In the genomic region with DNA sequence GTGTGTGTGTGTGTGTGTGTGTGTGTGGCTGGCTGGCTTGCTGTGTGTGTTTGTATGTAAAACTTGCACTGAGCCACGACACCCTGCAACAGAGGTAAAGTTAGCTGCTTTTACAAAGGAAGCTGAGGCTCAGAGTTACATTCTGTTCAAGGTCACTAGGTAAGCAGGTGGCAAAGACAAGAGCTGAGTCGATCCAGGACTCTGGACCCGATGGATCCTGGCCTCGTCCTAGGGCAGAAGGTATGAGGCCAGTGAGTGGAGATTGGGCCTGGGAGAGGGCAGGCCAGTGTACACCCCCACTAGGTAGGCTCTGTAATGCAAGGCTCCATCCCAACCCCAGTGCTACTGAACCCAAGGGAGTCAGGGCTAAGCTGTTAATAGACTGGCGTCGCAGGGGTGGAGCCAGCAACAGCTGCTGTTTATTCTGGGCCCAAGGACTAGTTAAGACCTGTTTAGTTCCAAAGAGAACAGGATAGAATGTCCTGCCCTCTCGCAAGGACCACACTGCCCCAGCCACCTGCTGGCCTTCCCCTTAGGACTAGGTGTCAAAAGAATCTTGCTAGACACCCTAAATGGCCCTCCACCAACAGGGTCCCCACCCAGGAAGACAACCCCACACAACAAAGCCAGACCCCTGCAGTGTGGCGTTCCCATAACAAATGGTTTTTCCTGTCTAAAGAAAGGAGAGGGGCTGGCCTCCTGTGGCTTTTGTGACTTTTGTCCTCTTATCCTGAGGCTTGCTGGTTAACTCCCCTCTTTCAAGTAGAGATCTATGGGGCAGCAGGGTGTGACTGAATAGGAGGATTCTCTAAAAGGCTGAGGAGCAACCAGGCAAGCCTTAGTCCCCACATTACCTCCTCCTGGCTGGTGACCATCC, we compare ENCODE assay signal across 7 mouse cellular contexts. TPM values are rescaled to one million over a fixed set of nuclear protein-coding genes. Genes with fewer than 3 reads are reported as not detected.
DNase-seq lines count a peak whose midpoint lies in the region; ATAC-seq and TF ChIP-seq lines count a peak whose summit lies in the region.

No protein-coding gene starts in this region.

- H3K4me2 ChIP-seq in midbrain, postnatal 0 days (ENCODE audit: low read depth, low read length, poor library complexity, severe bottlenecking): no peak overlapping the region
- H3K4me2 ChIP-seq in heart, postnatal 0 days (ENCODE audit: low read depth, low read length): no peak overlapping the region
- no peak overlapping the region for H3K4me2 ChIP-seq in stomach, embryonic 15.5 days
- H3K4me2 ChIP-seq in hindbrain, embryonic 16.5 days (ENCODE audit: low read length): no peak overlapping the region

- no peaks in the 10 kb centered on the region for H3K36me3 ChIP-seq in midbrain, embryonic 10.5 days
- H3K36me3 ChIP-seq in midbrain, postnatal 0 days (ENCODE audit: insufficient read depth, low read length): no peaks in the 10 kb centered on the region
- H3K36me3 ChIP-seq in heart, postnatal 0 days (replicated peaks; ENCODE audit: control insufficient read depth, insufficient read depth, low read length): no peaks in the 10 kb centered on the region
- no peaks in the 10 kb centered on the region for H3K36me3 ChIP-seq in stomach, embryonic 15.5 days
- H3K36me3 ChIP-seq in hindbrain, embryonic 16.5 days (ENCODE audit: control insufficient read depth, insufficient read depth, low read length): no peaks in the 10 kb centered on the region

- TF ChIP-seq CTCF in midbrain, postnatal 0 days (IDR thresholded peaks at IDR 0.05): no peak
- TF ChIP-seq CTCF in heart, postnatal 0 days (IDR thresholded peaks at IDR 0.05; ENCODE audit: low read depth): no peak

- peak overlapping the region; percentile 28 for H3K27ac ChIP-seq in midbrain, embryonic 10.5 days (replicated peaks)
- H3K27ac ChIP-seq in midbrain, postnatal 0 days (ENCODE audit: low read depth, low read length): no peak overlapping the region
- peak overlapping the region; percentile 85 for H3K27ac ChIP-seq in brown adipose tissue, adult 24 weeks (replicated peaks; ENCODE audit: low read depth, low read length)
- peak overlapping the region; percentile 75 for H3K27ac ChIP-seq in heart, postnatal 0 days (ENCODE audit: low read depth)
- H3K27ac ChIP-seq in stomach, embryonic 15.5 days: peak overlapping the region; percentile 67
- no peak overlapping the region for H3K27ac ChIP-seq in hindbrain, embryonic 16.5 days (ENCODE audit: low read depth, low read length)

- WGBS in midbrain, embryonic 10.5 days: 18% methylated on average over 8 of the region's 8 CpGs
- 33% methylated on average over 8 of the region's 8 CpGs for WGBS in midbrain, postnatal 0 days
- 28% methylated on average over 8 of the region's 8 CpGs for WGBS in heart, postnatal 0 days
- WGBS in stomach, embryonic 15.5 days: 43% methylated on average over 8 of the region's 8 CpGs
- 24% methylated on average over 8 of the region's 8 CpGs for WGBS in hindbrain, embryonic 16.5 days

- H3K4me1 ChIP-seq in midbrain, embryonic 10.5 days: peaks cover 81% of the 10 kb centered on the region
- H3K4me1 ChIP-seq in midbrain, postnatal 0 days (ENCODE audit: insufficient read depth, low read length): no peaks in the 10 kb centered on the region
- H3K4me1 ChIP-seq in brown adipose tissue, adult 24 weeks (ENCODE audit: control insufficient read depth, insufficient read depth, insufficient read length, low read length): peaks cover 82% of the 10 kb centered on the region
- H3K4me1 ChIP-seq in heart, postnatal 0 days (ENCODE audit: control insufficient read depth, insufficient read depth): peaks cover 96% of the 10 kb centered on the region
- H3K4me1 ChIP-seq in stomach, embryonic 15.5 days: peaks cover 67% of the 10 kb centered on the region
- peaks cover 31% of the 10 kb centered on the region for H3K4me1 ChIP-seq in hindbrain, embryonic 16.5 days (ENCODE audit: control insufficient read depth, insufficient read depth, low read depth, low read length)

- peaks cover 38% of the 10 kb centered on the region for H3K27me3 ChIP-seq in midbrain, embryonic 10.5 days (ENCODE audit: low read depth, poor library complexity, severe bottlenecking)
- H3K27me3 ChIP-seq in midbrain, postnatal 0 days (ENCODE audit: insufficient read depth, low read length): no peaks in the 10 kb centered on the region
- H3K27me3 ChIP-seq in heart, postnatal 0 days (ENCODE audit: control insufficient read depth, insufficient read depth, low read length): no peaks in the 10 kb centered on the region
- H3K27me3 ChIP-seq in stomach, embryonic 15.5 days (replicated peaks): no peaks in the 10 kb centered on the region
- H3K27me3 ChIP-seq in hindbrain, embryonic 16.5 days (replicated peaks; ENCODE audit: control insufficient read depth, insufficient read depth, low read length): no peaks in the 10 kb centered on the region; the same call in 1 of the 2 replicates

- H3K9ac ChIP-seq in midbrain, postnatal 0 days (replicated peaks; ENCODE audit: low read length, poor library complexity, severe bottlenecking): no peak overlapping the region
- no peak overlapping the region for H3K9ac ChIP-seq in heart, postnatal 0 days (replicated peaks; ENCODE audit: low read depth, low read length)
- no peak overlapping the region for H3K9ac ChIP-seq in stomach, embryonic 15.5 days
- H3K9ac ChIP-seq in hindbrain, embryonic 16.5 days (ENCODE audit: low read depth, low read length): no peak overlapping the region

- H3K4me3 ChIP-seq in midbrain, embryonic 10.5 days: no peak overlapping the region
- H3K4me3 ChIP-seq in midbrain, postnatal 0 days (ENCODE audit: low read depth, low read length): no peak overlapping the region
- no peak overlapping the region for H3K4me3 ChIP-seq in brown adipose tissue, adult 24 weeks (ENCODE audit: insufficient read depth, low read depth, low read length)
- no peak overlapping the region for H3K4me3 ChIP-seq in heart, postnatal 0 days (ENCODE audit: low read depth, low read length)
- no peak overlapping the region for H3K4me3 ChIP-seq in stomach, embryonic 15.5 days (replicated peaks)
- H3K4me3 ChIP-seq in hindbrain, embryonic 16.5 days (ENCODE audit: low read length): no peak overlapping the region

- no peak for TF ChIP-seq EP300 in heart, postnatal 0 days (IDR thresholded peaks at IDR 0.05; ENCODE audit: low read depth)

- no peak for DNase-seq in midbrain, embryonic 10.5 days (ENCODE audit: low spot score)
- DNase-seq in midbrain, postnatal 0 days (ENCODE audit: low spot score): no peak
- peak; percentile 58 for DNase-seq in heart, postnatal 0 days (ENCODE audit: low spot score)
- no peak for DNase-seq in testis, postnatal 14 days (ENCODE audit: low spot score)

- no peaks in the 10 kb centered on the region for H3K9me3 ChIP-seq in midbrain, embryonic 10.5 days (replicated peaks)
- no peaks in the 10 kb centered on the region for H3K9me3 ChIP-seq in midbrain, postnatal 0 days (ENCODE audit: low read length)
- no peaks in the 10 kb centered on the region for H3K9me3 ChIP-seq in heart, postnatal 0 days (replicated peaks; ENCODE audit: control insufficient read depth, low read length)
- no peaks in the 10 kb centered on the region for H3K9me3 ChIP-seq in stomach, embryonic 15.5 days
- H3K9me3 ChIP-seq in hindbrain, embryonic 16.5 days (ENCODE audit: control insufficient read depth, low read length): no peaks in the 10 kb centered on the region

- ATAC-seq in midbrain, postnatal 0 days (ENCODE audit: low FRiP score): no peak
- ATAC-seq in heart, postnatal 0 days (ENCODE audit: insufficient read depth, low read depth): peak; percentile 22
- peak; percentile 41; the same call in 1 of the 2 replicates for ATAC-seq in stomach, embryonic 15.5 days (ENCODE audit: insufficient read depth, low FRiP score, low read depth)
- ATAC-seq in hindbrain, embryonic 16.5 days: no peak

RNA-seq across cellular contexts. Expression of a gene that starts 13.7 kb away (rescaled TPM):
- polyA plus RNA-seq in midbrain, embryonic 10.5 days (2016; fragmentation: Nextera tagmentation; extraction: Ambion mirVana): 1.7 TPM in 2 replicates
- 21.0 and 27.4 TPM in 2 replicates for total RNA-seq in midbrain, postnatal 0 days (2014; rRNA removed)
- 1.2 and 1.5 TPM in 2 replicates for polyA plus RNA-seq in midbrain, postnatal 0 days (2015; fragmentation: Nextera tagmentation; extraction: Ambion mirVana)
- polyA plus RNA-seq in brown adipose tissue, adult 24 weeks (2012; ENCODE audit: insufficient read depth, insufficient read length, missing spikeins): 86.1 and 119 TPM in 2 replicates
- total RNA-seq in heart, postnatal 0 days (2014; rRNA removed; ENCODE audit: low replicate concordance): 45.0 and 47.2 TPM in 2 replicates
- 2.9 and 3.4 TPM in 2 replicates for polyA plus RNA-seq in heart, postnatal 0 days (2015; fragmentation: Nextera tagmentation; extraction: Ambion mirVana)
- polyA plus RNA-seq in stomach, embryonic 15.5 days (2015; fragmentation: Nextera tagmentation; extraction: Ambion mirVana): 6.8 and 6.9 TPM in 2 replicates
- polyA plus RNA-seq in hindbrain, embryonic 16.5 days (2015; fragmentation: Nextera tagmentation; extraction: Ambion mirVana): 1.8 and 2.2 TPM in 2 replicates

Comparison
In these comparisons a context has a peak if more than half of its experiments do, and no peak if none do; other contexts are left out.
1. H3K27ac ChIP-seq: peak in midbrain, embryonic 10.5 days (single experiment), brown adipose tissue, adult 24 weeks (single experiment), heart, postnatal 0 days (single experiment) and stomach, embryonic 15.5 days (single experiment); none in midbrain, postnatal 0 days (single experiment) and hindbrain, embryonic 16.5 days (single experiment).
2. ATAC-seq: peak in heart, postnatal 0 days (single experiment) and stomach, embryonic 15.5 days (single experiment); none in midbrain, postnatal 0 days (single experiment) and hindbrain, embryonic 16.5 days (single experiment).
3. RNA of a gene that starts 13.7 kb away (polyA plus RNA-seq): 86.1 to 119 TPM in brown adipose tissue, adult 24 weeks; 6.8 to 6.9 TPM in stomach, embryonic 15.5 days, 2.9 to 3.4 TPM in heart, postnatal 0 days, 1.8 to 2.2 TPM in hindbrain, embryonic 16.5 days, 1.7 TPM in midbrain, embryonic 10.5 days and 1.2 to 1.5 TPM in midbrain, postnatal 0 days; every median in the first group is over 10 times any median in the second.